Mouse (Mus musculus): ENCODE measurements around the gene Scgb2b21. TPM values are rescaled to one million over a fixed set of nuclear protein-coding genes. Genes with fewer than 3 reads are reported as not detected.
"Not testable (repeated sequence)": the region's sequence is repeated elsewhere in the genome, so short reads cannot be mapped to it uniquely, and the experiment has no call there.

Scgb2b21 gene
- not detected for total RNA-seq (2021)
- long read RNA-seq, experiment 1 = 0 reads
- long read RNA-seq, experiment 2 = 0 reads

- intact Hi-C loops (cut with DNase I) = no loop called here
- DNase-seq (ENCODE audit: low spot score in 2 of 2) = no peak
Measured at GRCm38 (mm10) chr7:33520358-33520757, at the start of gene Scgb2b21. Gene Scgb2b21, minus strand, starts transcription at chr7:33520458.

DNA sequence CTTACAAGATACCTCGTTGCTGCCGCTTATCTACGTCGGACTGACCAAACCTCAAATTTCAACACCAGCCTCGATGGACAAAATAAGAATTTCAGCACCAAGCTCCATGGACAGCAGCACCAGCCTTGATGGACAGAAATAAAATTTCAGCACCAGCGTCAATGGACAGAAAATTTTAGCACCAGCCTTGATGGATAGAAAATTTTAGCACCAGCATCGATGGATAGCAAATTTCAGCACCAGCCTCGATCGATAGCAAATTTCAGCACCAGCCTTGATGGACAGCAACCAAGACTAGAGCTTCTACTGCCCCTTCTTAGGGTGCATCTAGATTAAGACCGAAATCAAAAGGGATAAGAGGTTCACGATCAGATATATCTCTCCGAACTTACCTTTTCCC lies 23.2 kb upstream of the Scgb2b21 start:
- DNase-seq (ENCODE audit: low spot score in 2 of 2); intact Hi-C loops (cut with DNase I): not testable (repeated sequence)

Other genes with a start within 250 kb of the Scgb2b21 start
- gene Scgb2b19, start 240.1 kb downstream of the Scgb2b21 start, total RNA-seq (2021) = not detected
- gene Scgb1b19, start 233.2 kb downstream of the Scgb2b21 start, total RNA-seq (2021) = not detected
- not detected for gene Scgb2b20, start 154.1 kb downstream of the Scgb2b21 start, total RNA-seq (2021)
- not detected for gene Scgb1b20, start 147.2 kb downstream of the Scgb2b21 start, total RNA-seq (2021)
- not detected for gene Scgb2b24, start 218.9 kb upstream of the Scgb2b21 start, total RNA-seq (2021)
- not detected for gene Scgb1b24, start 223.3 kb upstream of the Scgb2b21 start, total RNA-seq (2021)